20 mouse cellular contexts compared by ENCODE assay signal in genomic region chr9:42067950-42068349, GRCm38 (mm10). TPM values are rescaled to one million over a fixed set of nuclear protein-coding genes. Genes with fewer than 3 reads are reported as not detected.
A peak's percentile ranks its signal among the peaks of the same experiment; 100 is the strongest.
DNase-seq lines count a peak whose midpoint lies in the region; ATAC-seq and TF ChIP-seq lines count a peak whose summit lies in the region.
"Had no signal": no experiment of that assay in that cellular context is flagged by ENCODE, and none has a peak within 500 bp of the region (broad histone marks: within the 10 kb centered on the region; RNA-seq: fewer than 3 reads in every experiment).

No protein-coding gene starts in this region.

- H3K4me1 ChIP-seq in midbrain, embryonic 15.5 days: peaks cover 10% of the 10 kb centered on the region; the same call in 1 of the 2 replicates
- H3K4me1 ChIP-seq in midbrain, embryonic 10.5 days: no peaks in the 10 kb centered on the region
- H3K4me1 ChIP-seq: forebrain, embryonic 13.5 days; heart, embryonic 13.5 days; stomach, embryonic 15.5 days had no signal

- H3K9me3 ChIP-seq in midbrain, embryonic 15.5 days: no peaks in the 10 kb centered on the region
- no peaks in the 10 kb centered on the region for H3K9me3 ChIP-seq in midbrain, embryonic 10.5 days (replicated peaks)
- H3K9me3 ChIP-seq: forebrain, embryonic 13.5 days; heart, embryonic 13.5 days; stomach, embryonic 15.5 days had no signal

- WGBS in midbrain, embryonic 15.5 days: 63% methylated on average over 9 of the region's 9 CpGs
- 91% methylated on average over 9 of the region's 9 CpGs for WGBS in midbrain, embryonic 10.5 days

- DNase-seq in frontal cortex, postnatal 36 days (ENCODE audit: low spot score in 2 of 2): no peak
- DNase-seq in layer of hippocampus, adult 2 months (ENCODE audit: low spot score in 2 of 2): peak in 1 of 2 experiments; percentile 50
- no peak for DNase-seq in layer of hippocampus, adult 9-11 months
- DNase-seq in midbrain, embryonic 10.5 days (ENCODE audit: low spot score): no peak
- no peak for DNase-seq in B cell, adult 2 months
- DNase-seq: adrenal gland, postnatal 25 days; cerebellum, adult 9-10 months; kidney, adult 18-20 months; lung, adult 18-20 months; lung, postnatal 4 days; right cerebral cortex, adult 18-20 months; thymus, postnatal 36 days had no signal

- peak overlapping the region; percentile 83 for H3K27ac ChIP-seq in layer of hippocampus, adult 2 months
- 0 out of 2 replicates have a peak overlapping the region, but pooled peaks have one; percentile 42 for H3K27ac ChIP-seq in midbrain, embryonic 15.5 days
- no peak overlapping the region for H3K27ac ChIP-seq in midbrain, embryonic 10.5 days (replicated peaks)
- H3K27ac ChIP-seq: forebrain, embryonic 13.5 days; heart, embryonic 13.5 days; kidney, postnatal 0 days; stomach, embryonic 15.5 days had no signal

- 0 out of 2 replicates have a peak, but pooled peaks cover 3% of the 10 kb centered on the region for H3K36me3 ChIP-seq in midbrain, embryonic 15.5 days (replicated peaks)
- H3K36me3 ChIP-seq in midbrain, embryonic 10.5 days: no peaks in the 10 kb centered on the region
- H3K36me3 ChIP-seq: heart, embryonic 13.5 days; stomach, embryonic 15.5 days had no signal

- ATAC-seq in frontal cortex, adult (ENCODE audit: low TSS enrichment): peak; percentile 58; the same call in 1 of the 2 replicates
- ATAC-seq in midbrain, embryonic 15.5 days (replicated peaks): no peak
- ATAC-seq: forebrain, embryonic 13.5 days; inflammation-experienced regulatory T-cells, adult 6 months had no signal

- H3K4me3 ChIP-seq in layer of hippocampus, adult 2 months: peak overlapping the region; percentile 26; the same call in 1 of the 2 replicates
- H3K4me3 ChIP-seq in midbrain, embryonic 15.5 days: no peak overlapping the region
- no peak overlapping the region for H3K4me3 ChIP-seq in midbrain, embryonic 10.5 days
- H3K4me3 ChIP-seq: forebrain, embryonic 13.5 days; heart, embryonic 13.5 days; stomach, embryonic 15.5 days had no signal

- no peak overlapping the region for H3K4me2 ChIP-seq in midbrain, embryonic 15.5 days
- H3K4me2 ChIP-seq: forebrain, embryonic 13.5 days; heart, embryonic 13.5 days; liver, embryonic 11.5 days; stomach, embryonic 15.5 days had no signal

- H3K9ac ChIP-seq in midbrain, embryonic 15.5 days: no peak overlapping the region
- H3K9ac ChIP-seq: forebrain, embryonic 13.5 days; heart, embryonic 13.5 days; stomach, embryonic 15.5 days had no signal

- TF ChIP-seq CTCF in layer of hippocampus, adult 2 months (conservative IDR thresholded peaks at IDR 0.05): no peak

- H3K27me3 ChIP-seq in midbrain, embryonic 15.5 days (replicated peaks): no peaks in the 10 kb centered on the region
- H3K27me3 ChIP-seq in midbrain, embryonic 10.5 days (ENCODE audit: low read depth, poor library complexity, severe bottlenecking): no peaks in the 10 kb centered on the region
- H3K27me3 ChIP-seq: forebrain, embryonic 13.5 days; heart, embryonic 13.5 days; stomach, embryonic 15.5 days had no signal

RNA-seq across cellular contexts. Expression of gene Sorl1, which starts 56.1 kb away (rescaled TPM):
- 100 to 1,000 TPM; 196 to 197 TPM for total RNA-seq in layer of hippocampus, adult 2 months (2021)
- 8.1 and 10.1 TPM in 2 replicates for polyA plus RNA-seq in midbrain, embryonic 15.5 days (2015; fragmentation: Nextera tagmentation; extraction: Ambion mirVana)
- 2.3 and 3.8 TPM in 2 replicates for polyA plus RNA-seq in midbrain, embryonic 10.5 days (2016; fragmentation: Nextera tagmentation; extraction: Ambion mirVana)
